Mouse (Mus musculus) ES-E14 (cell line): ENCODE results near the gene Cog5.

Experiments used
- MAFK ChIP-seq: IDR thresholded peaks from 2 replicates; pipeline ENCODE4 v1.6.1; 2014; ENCODE audit warnings: mild to moderate bottlenecking, low read depth, low read length, inconsistent platforms; ENCODE audit not compliant: insufficient read depth
- ZC3H11A ChIP-seq: IDR thresholded peaks from 2 replicates; pipeline ENCODE4 v1.6.1; 2012; ENCODE audit warnings: low read depth, mild to moderate bottlenecking, inconsistent platforms, low read length, borderline replicate concordance
- ZNF384 ChIP-seq: IDR thresholded peaks from 2 replicates; pipeline ENCODE4 v1.6.1; 2012; ENCODE audit warnings: low read depth, low read length, inconsistent platforms

DNA sequence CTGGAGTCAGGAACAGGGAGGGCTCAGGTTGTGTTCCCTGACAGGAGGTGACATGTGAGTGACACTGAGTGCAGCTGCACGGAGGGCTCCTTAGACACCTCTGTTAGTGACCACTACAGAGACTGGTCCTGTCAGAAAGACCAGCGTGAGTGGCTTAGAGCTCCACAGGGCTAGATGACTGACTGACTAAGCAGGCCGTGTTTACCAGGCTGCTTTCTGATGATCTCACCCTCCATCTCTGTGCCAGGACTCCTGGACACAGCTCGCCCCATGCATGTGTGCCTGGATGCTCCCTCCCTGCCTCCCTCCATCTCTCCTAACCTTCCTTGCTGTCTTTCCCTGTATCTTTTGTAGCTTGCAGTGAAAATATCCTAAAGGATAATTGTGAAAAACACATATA is 258.9 kb downstream of the Cog5 start:
- TF ChIP-seq ZC3H11A (no peak), MAFK (no peak), ZNF384 (no peak)
